In genomic region chr12:5279873-5280272, GRCm38 (mm10) we compare ENCODE assay signal across 18 mouse cellular contexts.
DNase-seq lines count a peak whose midpoint lies in the region; ATAC-seq lines count a peak whose summit lies in the region.
"Had no signal": no experiment of that assay in that cellular context is flagged by ENCODE, and none has a peak within 500 bp of the region (broad histone marks: within the 10 kb centered on the region; RNA-seq: fewer than 3 reads in every experiment).

No protein-coding gene starts in this region.

- DNase-seq in cerebellum, postnatal 14 days = peak; percentile 44 to 63
- DNase-seq in cerebellum, adult 11-12 months = no peak
- DNase-seq in hindbrain, embryonic 14.5 days (ENCODE audit: low spot score) = no peak
- no peak for DNase-seq in hindbrain, embryonic 11.5 days (ENCODE audit: low spot score)
- no peak for DNase-seq in embryonic facial prominence, embryonic 10.5 days (ENCODE audit: low spot score)
- DNase-seq in embryo, embryonic 10 days (ENCODE audit: low spot score) = no peak
- DNase-seq: adrenal gland, postnatal 10 days; gastrocnemius, postnatal 25 days; kidney, adult 11 months; liver, postnatal 0 days; lung, postnatal 14 days; right cerebral cortex, adult 18-20 months had no signal

- H3K9ac ChIP-seq in hindbrain, embryonic 14.5 days = no peak overlapping the region
- no peak overlapping the region for H3K9ac ChIP-seq in hindbrain, embryonic 11.5 days (ENCODE audit: low read depth, low read length)
- no peak overlapping the region for H3K9ac ChIP-seq in midbrain, embryonic 13.5 days (replicated peaks)
- H3K9ac ChIP-seq in midbrain, embryonic 16.5 days (ENCODE audit: low read depth, low read length) = no peak overlapping the region
- H3K9ac ChIP-seq: embryonic facial prominence, embryonic 13.5 days; liver, postnatal 0 days had no signal

- H3K36me3 ChIP-seq in hindbrain, embryonic 14.5 days (replicated peaks; ENCODE audit: control insufficient read depth, insufficient read depth) = no peaks in the 10 kb centered on the region
- no peaks in the 10 kb centered on the region for H3K36me3 ChIP-seq in hindbrain, embryonic 11.5 days (ENCODE audit: control insufficient read depth, insufficient read depth, low read length)
- H3K36me3 ChIP-seq in midbrain, embryonic 13.5 days = no peaks in the 10 kb centered on the region
- H3K36me3 ChIP-seq in midbrain, embryonic 16.5 days (ENCODE audit: control insufficient read depth, insufficient read depth, low read length) = no peaks in the 10 kb centered on the region
- no peaks in the 10 kb centered on the region for H3K36me3 ChIP-seq in embryonic facial prominence, embryonic 10.5 days (replicated peaks)
- H3K36me3 ChIP-seq: G1E had no signal

- no peak overlapping the region for H3K4me3 ChIP-seq in hindbrain, embryonic 14.5 days (replicated peaks; ENCODE audit: low read length)
- no peak overlapping the region for H3K4me3 ChIP-seq in hindbrain, embryonic 11.5 days (ENCODE audit: low read depth, low read length)
- no peak overlapping the region for H3K4me3 ChIP-seq in midbrain, embryonic 13.5 days (replicated peaks)
- no peak overlapping the region for H3K4me3 ChIP-seq in midbrain, embryonic 16.5 days (ENCODE audit: low read depth, low read length)
- no peak overlapping the region for H3K4me3 ChIP-seq in embryonic facial prominence, embryonic 10.5 days
- H3K4me3 ChIP-seq: embryonic facial prominence, embryonic 13.5 days; megakaryocyte, embryonic 14.5 days had no signal

- H3K4me1 ChIP-seq in hindbrain, embryonic 14.5 days (replicated peaks; ENCODE audit: control insufficient read depth, insufficient read depth, low read length) = peaks cover 23% of the 10 kb centered on the region
- no peaks in the 10 kb centered on the region for H3K4me1 ChIP-seq in hindbrain, embryonic 11.5 days (replicated peaks; ENCODE audit: control insufficient read depth, insufficient read depth, low read length)
- H3K4me1 ChIP-seq in midbrain, embryonic 13.5 days (replicated peaks) = peaks cover 40% of the 10 kb centered on the region
- peaks cover 15% of the 10 kb centered on the region for H3K4me1 ChIP-seq in midbrain, embryonic 16.5 days (ENCODE audit: control insufficient read depth, insufficient read depth, low read length)
- peaks cover 46% of the 10 kb centered on the region for H3K4me1 ChIP-seq in embryonic facial prominence, embryonic 10.5 days
- H3K4me1 ChIP-seq: megakaryocyte, embryonic 14.5 days had no signal

- ATAC-seq in hindbrain, embryonic 14.5 days (ENCODE audit: low FRiP score) = peak; percentile 32; the same call in 1 of the 2 replicates
- no peak for ATAC-seq in hindbrain, embryonic 11.5 days (ENCODE audit: low FRiP score)
- peak; percentile 29; the same call in 1 of the 2 replicates for ATAC-seq in midbrain, embryonic 13.5 days
- ATAC-seq in midbrain, embryonic 16.5 days = no peak
- ATAC-seq: activated CD4-positive, CD25-positive, alpha-beta regulatory T cell, adult 4 months; liver, postnatal 0 days had no signal

- 43% methylated on average over 1 of the region's 1 CpGs for WGBS in hindbrain, embryonic 14.5 days
- WGBS in hindbrain, embryonic 11.5 days = 58% methylated on average over 1 of the region's 1 CpGs
- 47% methylated on average over 1 of the region's 1 CpGs for WGBS in midbrain, embryonic 13.5 days
- 39% methylated on average over 1 of the region's 1 CpGs for WGBS in midbrain, embryonic 16.5 days
- 60% methylated on average over 1 of the region's 1 CpGs for WGBS in embryonic facial prominence, embryonic 10.5 days

- no peaks in the 10 kb centered on the region for H3K27me3 ChIP-seq in hindbrain, embryonic 14.5 days (ENCODE audit: control insufficient read depth, insufficient read depth, low read length)
- no peaks in the 10 kb centered on the region for H3K27me3 ChIP-seq in hindbrain, embryonic 11.5 days (ENCODE audit: control insufficient read depth, insufficient read depth, low read length)
- no peaks in the 10 kb centered on the region for H3K27me3 ChIP-seq in midbrain, embryonic 13.5 days
- H3K27me3 ChIP-seq in midbrain, embryonic 16.5 days (ENCODE audit: control insufficient read depth, insufficient read depth, low read depth, low read length) = no peaks in the 10 kb centered on the region
- no peaks in the 10 kb centered on the region for H3K27me3 ChIP-seq in embryonic facial prominence, embryonic 10.5 days (replicated peaks; ENCODE audit: low read depth, poor library complexity, severe bottlenecking)
- H3K27me3 ChIP-seq: embryonic facial prominence, embryonic 13.5 days; megakaryocyte, embryonic 14.5 days had no signal

- H3K27ac ChIP-seq in hindbrain, embryonic 14.5 days = no peak overlapping the region
- no peak overlapping the region for H3K27ac ChIP-seq in hindbrain, embryonic 11.5 days (ENCODE audit: low read depth, low read length)
- H3K27ac ChIP-seq in midbrain, embryonic 13.5 days = 0 out of 2 replicates have a peak overlapping the region, but pooled peaks have one; percentile 9
- H3K27ac ChIP-seq in midbrain, embryonic 16.5 days (ENCODE audit: low read length) = no peak overlapping the region
- H3K27ac ChIP-seq in embryonic facial prominence, embryonic 10.5 days (replicated peaks) = 0 out of 2 replicates have a peak overlapping the region, but pooled peaks have one; percentile 10
- H3K27ac ChIP-seq: embryonic facial prominence, embryonic 13.5 days had no signal

- no peaks in the 10 kb centered on the region for H3K9me3 ChIP-seq in hindbrain, embryonic 14.5 days (ENCODE audit: control insufficient read depth, low read length)
- no peaks in the 10 kb centered on the region for H3K9me3 ChIP-seq in hindbrain, embryonic 11.5 days (ENCODE audit: control insufficient read depth, low read length)
- H3K9me3 ChIP-seq in midbrain, embryonic 13.5 days = no peaks in the 10 kb centered on the region
- H3K9me3 ChIP-seq in midbrain, embryonic 16.5 days (replicated peaks; ENCODE audit: control insufficient read depth, low read length, poor library complexity, severe bottlenecking) = no peaks in the 10 kb centered on the region
- no peaks in the 10 kb centered on the region for H3K9me3 ChIP-seq in embryonic facial prominence, embryonic 10.5 days
- H3K9me3 ChIP-seq: embryonic facial prominence, embryonic 13.5 days; megakaryocyte, embryonic 14.5 days had no signal

- H3K4me2 ChIP-seq in hindbrain, embryonic 14.5 days (replicated peaks) = no peak overlapping the region
- H3K4me2 ChIP-seq in hindbrain, embryonic 11.5 days (replicated peaks; ENCODE audit: low read depth, low read length) = no peak overlapping the region
- no peak overlapping the region for H3K4me2 ChIP-seq in midbrain, embryonic 13.5 days (replicated peaks)
- H3K4me2 ChIP-seq in midbrain, embryonic 16.5 days (ENCODE audit: low read length) = no peak overlapping the region
- H3K4me2 ChIP-seq: embryonic facial prominence, embryonic 13.5 days had no signal

Comparison
In these comparisons a context has a peak if more than half of its experiments do, and no peak if none do; other contexts are left out.
1. DNase-seq: peak in cerebellum, postnatal 14 days (2 of 2); none in cerebellum, adult 11-12 months (single experiment), hindbrain, embryonic 14.5 days (single experiment), hindbrain, embryonic 11.5 days (single experiment), embryonic facial prominence, embryonic 10.5 days (single experiment) and embryo, embryonic 10 days (single experiment).
2. ATAC-seq: peak in hindbrain, embryonic 14.5 days (single experiment) and midbrain, embryonic 13.5 days (single experiment); none in hindbrain, embryonic 11.5 days (single experiment) and midbrain, embryonic 16.5 days (single experiment).
3. H3K27ac ChIP-seq: peak in midbrain, embryonic 13.5 days (single experiment) and embryonic facial prominence, embryonic 10.5 days (single experiment); none in hindbrain, embryonic 14.5 days (single experiment), hindbrain, embryonic 11.5 days (single experiment) and midbrain, embryonic 16.5 days (single experiment).